Mouse (Mus musculus) lung, embryonic 16.5 days (tissue): ENCODE data around the gene Samd4. TPM values are rescaled to one million over a fixed set of nuclear protein-coding genes. Genes with fewer than 3 reads are reported as not detected.
A peak's percentile ranks its signal among the peaks of the same experiment; 100 is the strongest.

Experiments
- ATAC-seq: fragments of 200-750 bp; cut with Nextera tagmentation; 2 replicates; pipeline ENCODE4 v1.8.0; 2017; ENCODE audit warnings: low read depth, mild to moderate bottlenecking, moderate library complexity
- H3K27ac ChIP-seq: fragments of 300-500 bp; sonication (generic); 2 replicates; pipeline ENCODE4 v1.5.1; 2014; ENCODE audit warnings: mild to moderate bottlenecking, control low read depth, low read length
- H3K27me3 ChIP-seq: fragments of 300-500 bp; sonication (generic); 2 replicates; pipeline ENCODE4 v1.6.1; 2014; ENCODE audit warnings: low read depth, low read length, mixed read lengths; ENCODE audit not compliant: control insufficient read depth, insufficient read depth
- H3K36me3 ChIP-seq: fragments of 300-500 bp; sonication (generic); 2 replicates; pipeline ENCODE4 v1.6.1; 2014; ENCODE audit warnings: low read length; ENCODE audit not compliant: control insufficient read depth, insufficient read depth
- H3K4me1 ChIP-seq: fragments of 300-500 bp; sonication (generic); replicated peaks from 2 replicates; pipeline ENCODE4 v1.6.1; 2014; ENCODE audit warnings: low read length, mixed read lengths; ENCODE audit not compliant: control insufficient read depth, insufficient read depth
- H3K4me2 ChIP-seq: fragments of 300-500 bp; sonication (generic); 2 replicates; pipeline ENCODE4 v1.6.1; 2014; ENCODE audit warnings: low read depth, low read length, control low read depth
- H3K4me3 ChIP-seq: fragments of 300-500 bp; sonication (generic); 2 replicates; pipeline ENCODE4 v1.5.1; 2014; ENCODE audit warnings: mild to moderate bottlenecking, low read length, control low read depth
- H3K9ac ChIP-seq: fragments of 300-500 bp; sonication (generic); 2 replicates; pipeline ENCODE4 v1.6.1; 2014; ENCODE audit warnings: low read length, control low read depth
- H3K9me3 ChIP-seq: fragments of 300-500 bp; sonication (generic); 2 replicates; pipeline ENCODE4 v1.6.1; 2016; ENCODE audit warnings: low read length; ENCODE audit not compliant: control insufficient read depth
- WGBS: fragments of 180-500 bp; shearing (Covaris S2); extraction: QIAGEN DNeasy Blood & Tissue Kit; methylation state at CpG from one replicate; pipeline ENCODE4 v1.1.7; 2014; 5-methylcytosine and 5-hydroxymethylcytosine counted together
- polyA plus RNA-seq: library from polyadenylated mRNA; unstranded; fragments of >200 nt; fragmentation: Nextera tagmentation; extraction: Ambion mirVana; gene quantifications from 2 replicates; pipeline ENCODE4 v1.2.1, GENCODE M21; 2015

Gene Samd4
- polyA plus RNA-seq, 1 experiment from 2014 or later: 6.2 TPM

GRCm38 (mm10) chr14:46971802-46972201 is 89.1 kb downstream of the Samd4 start:
- H3K27me3 ChIP-seq: no peaks in the 10 kb centered on the region
- H3K9ac ChIP-seq: no peak overlapping the region
- H3K9me3 ChIP-seq: no peaks in the 10 kb centered on the region
- H3K4me1 ChIP-seq: peaks cover 7% of the 10 kb centered on the region
- H3K36me3 ChIP-seq: no peaks in the 10 kb centered on the region
- H3K4me2 ChIP-seq: no peak overlapping the region
- 86% methylated on average over 2 of the region's 2 CpGs for WGBS
- ATAC-seq: no peak
- H3K27ac ChIP-seq: no peak overlapping the region
- H3K4me3 ChIP-seq: no peak overlapping the region

GRCm38 (mm10) chr14:46974874-46975273 is 92.2 kb downstream of the Samd4 start:
- Histone ChIP-seq H3K4me1 (peaks cover 11% of the 10 kb centered on the region), H3K27ac (no peak overlapping the region), H3K36me3 (no peaks in the 10 kb centered on the region), H3K9me3 (no peaks in the 10 kb centered on the region), H3K9ac (no peak overlapping the region), H3K4me2 (no peak overlapping the region), H3K27me3 (no peaks in the 10 kb centered on the region), H3K4me3 (no peak overlapping the region)
- no peak for ATAC-seq
- 52% methylated on average over 9 of the region's 9 CpGs for WGBS

- H3K27me3 ChIP-seq: no peaks in the 10 kb centered on the region
- H3K36me3 ChIP-seq: no peaks in the 10 kb centered on the region
- no peaks in the 10 kb centered on the region for H3K9me3 ChIP-seq
- no peak for ATAC-seq
- peaks cover 11% of the 10 kb centered on the region for H3K4me1 ChIP-seq
- H3K4me2 ChIP-seq: no peak overlapping the region
- WGBS: 60% methylated on average over 4 of the region's 4 CpGs
- no peak overlapping the region for H3K9ac ChIP-seq
- no peak overlapping the region for H3K4me3 ChIP-seq
- H3K27ac ChIP-seq: no peak overlapping the region
Observed at GRCm38 (mm10) chr14:46975969-46976368, 93.3 kb downstream of the Samd4 start.

GRCm38 (mm10) chr14:46976712-46977111 is 94.1 kb downstream of the Samd4 start:
- ATAC-seq: peak; percentile 60
- Histone ChIP-seq H3K9ac (no peak overlapping the region), H3K36me3 (no peaks in the 10 kb centered on the region), H3K4me1 (peaks cover 11% of the 10 kb centered on the region), H3K4me2 (0 out of 2 replicates have a peak overlapping the region, but pooled peaks have one; percentile 15), H3K9me3 (no peaks in the 10 kb centered on the region), H3K27ac (peak overlapping the region; percentile 20; the same call in 1 of the 2 replicates), H3K4me3 (no peak overlapping the region), H3K27me3 (no peaks in the 10 kb centered on the region)
- 51% methylated on average over 11 of the region's 11 CpGs for WGBS

- H3K27me3 ChIP-seq: no peaks in the 10 kb centered on the region
- H3K9ac ChIP-seq: no peak overlapping the region
- H3K4me2 ChIP-seq: no peak overlapping the region
- no peak overlapping the region for H3K27ac ChIP-seq
- WGBS: 51% methylated on average over 10 of the region's 10 CpGs
- no peaks in the 10 kb centered on the region for H3K9me3 ChIP-seq
- peaks cover 11% of the 10 kb centered on the region for H3K4me1 ChIP-seq
- H3K36me3 ChIP-seq: no peaks in the 10 kb centered on the region
- ATAC-seq: no peak; the same call in 1 of the 2 replicates
- no peak overlapping the region for H3K4me3 ChIP-seq
Observed at GRCm38 (mm10) chr14:46977660-46978059, 95.0 kb downstream of the Samd4 start.

- Histone ChIP-seq H3K4me3 (no peak overlapping the region), H3K4me1 (peaks cover 11% of the 10 kb centered on the region), H3K4me2 (no peak overlapping the region), H3K27ac (no peak overlapping the region), H3K36me3 (no peaks in the 10 kb centered on the region), H3K27me3 (no peaks in the 10 kb centered on the region), H3K9ac (no peak overlapping the region), H3K9me3 (no peaks in the 10 kb centered on the region)
- WGBS: 78% methylated on average over 5 of the region's 5 CpGs
- ATAC-seq: no peak
Observed at GRCm38 (mm10) chr14:46979172-46979571, 96.5 kb downstream of the Samd4 start.

GRCm38 (mm10) chr14:46980736-46981438 is 98.2 kb downstream of the Samd4 start:
- Histone ChIP-seq H3K4me1 (peaks cover 15% of the 10 kb centered on the region), H3K36me3 (no peaks in the 10 kb centered on the region), H3K9me3 (no peaks in the 10 kb centered on the region), H3K27me3 (no peaks in the 10 kb centered on the region), H3K27ac (no peak overlapping the region), H3K9ac (no peak overlapping the region), H3K4me2 (no peak overlapping the region), H3K4me3 (no peak overlapping the region)
- ATAC-seq: no peak
- WGBS: 72% methylated on average over 17 of the region's 17 CpGs

GRCm38 (mm10) chr14:46982106-46982505 is 99.5 kb downstream of the Samd4 start:
- no peak for ATAC-seq

GRCm38 (mm10) chr14:46984542-46985125 is 102.0 kb downstream of the Samd4 start:
- H3K9me3 ChIP-seq: no peaks in the 10 kb centered on the region
- no peak overlapping the region for H3K27ac ChIP-seq
- H3K4me1 ChIP-seq: peaks cover 4% of the 10 kb centered on the region; the same call in 1 of the 2 replicates
- no peaks in the 10 kb centered on the region for H3K27me3 ChIP-seq
- ATAC-seq: no peak; the same call in 1 of the 2 replicates
- H3K4me3 ChIP-seq: no peak overlapping the region
- no peak overlapping the region for H3K9ac ChIP-seq
- 57% methylated on average over 8 of the region's 8 CpGs for WGBS
- no peak overlapping the region for H3K4me2 ChIP-seq
- no peaks in the 10 kb centered on the region for H3K36me3 ChIP-seq

More at GRCm38 (mm10) chr14:46982106-46982505, 99.5 kb downstream of the Samd4 start:
- Histone ChIP-seq H3K9ac (no peak overlapping the region), H3K4me2 (no peak overlapping the region), H3K27ac (no peak overlapping the region), H3K4me3 (no peak overlapping the region), H3K36me3 (no peaks in the 10 kb centered on the region), H3K4me1 (peaks cover 13% of the 10 kb centered on the region), H3K27me3 (no peaks in the 10 kb centered on the region), H3K9me3 (no peaks in the 10 kb centered on the region)
- WGBS: 83% methylated on average over 6 of the region's 6 CpGs
